Mouse (Mus musculus) stomach, embryonic 14.5 days (tissue): ENCODE data around the gene Slc10a7. TPM values are rescaled to one million over a fixed set of nuclear protein-coding genes. Genes with fewer than 3 reads are reported as not detected.
A peak's percentile ranks its signal among the peaks of the same experiment; 100 is the strongest.

Experiments used
- ATAC-seq: fragments of 200-750 bp; cut with Nextera tagmentation; 2 replicates; pipeline ENCODE4 v1.8.0; 2017; ENCODE audit warnings: low read depth, moderate TSS enrichment; ENCODE audit not compliant: insufficient number of reproducible peaks, insufficient read depth, low FRiP score
- H3K27ac ChIP-seq: fragments of 300-500 bp; sonication (generic); 2 replicates; pipeline ENCODE4 v1.5.1; 2014; ENCODE audit warnings: mild to moderate bottlenecking, low read length, moderate library complexity, mixed read lengths
- H3K27me3 ChIP-seq: fragments of 300-500 bp; sonication (generic); 2 replicates; pipeline ENCODE4 v1.6.1; 2014; ENCODE audit warnings: low read length, control low read depth, mixed read lengths; ENCODE audit not compliant: control insufficient read depth, insufficient read depth
- H3K36me3 ChIP-seq: fragments of 300-500 bp; sonication (generic); 2 replicates; pipeline ENCODE4 v1.6.1; 2014; ENCODE audit warnings: mild to moderate bottlenecking, control low read depth, low read length, moderate library complexity, mixed read lengths; ENCODE audit not compliant: control insufficient read depth, insufficient read depth
- H3K4me1 ChIP-seq: fragments of 300-500 bp; sonication (generic); 2 replicates; pipeline ENCODE4 v1.6.1; 2014; ENCODE audit warnings: low read length, control low read depth, mixed read lengths; ENCODE audit not compliant: control insufficient read depth, insufficient read depth
- H3K4me2 ChIP-seq: fragments of 300-500 bp; sonication (generic); replicated peaks from 2 replicates; pipeline ENCODE4 v1.6.1; 2014; ENCODE audit warnings: low read depth, low read length, control low read depth
- H3K4me3 ChIP-seq: fragments of 300-500 bp; sonication (generic); 2 replicates; pipeline ENCODE4 v1.5.1; 2014; ENCODE audit warnings: low read depth, low read length, control low read depth
- H3K9ac ChIP-seq: fragments of 300-500 bp; sonication (generic); replicated peaks from 2 replicates; pipeline ENCODE4 v1.6.1; 2014; ENCODE audit warnings: low read depth, mild to moderate bottlenecking, control low read depth, low read length, moderate library complexity, mixed read lengths
- H3K9me3 ChIP-seq: fragments of 300-500 bp; sonication (generic); 2 replicates; pipeline ENCODE4 v1.6.1; 2016; ENCODE audit warnings: low read depth, low read length, control low read depth; ENCODE audit not compliant: control insufficient read depth
- WGBS: fragments of 180-500 bp; shearing (Covaris S2); extraction: QIAGEN DNeasy Blood & Tissue Kit; methylation state at CpG from one replicate; pipeline ENCODE4 v1.1.7; 2014; 5-methylcytosine and 5-hydroxymethylcytosine counted together
- polyA plus RNA-seq: library from polyadenylated mRNA; unstranded; fragments of >200 nt; fragmentation: Nextera tagmentation; extraction: Ambion mirVana; gene quantifications from 2 replicates; pipeline ENCODE4 v1.2.1, GENCODE M21; 2014

The Slc10a7 gene
- polyA plus RNA-seq, 1 experiment from 2014 or later: 14.6 TPM

GRCm38 (mm10) chr8:78742453-78742852 is 233.3 kb downstream of the Slc10a7 start:
- no peaks in the 10 kb centered on the region for H3K9me3 ChIP-seq
- peaks cover 16% of the 10 kb centered on the region for H3K4me1 ChIP-seq
- H3K9ac ChIP-seq: no peak overlapping the region
- no peak overlapping the region for H3K4me3 ChIP-seq
- ATAC-seq: peak; percentile 91
- H3K36me3 ChIP-seq: no peaks in the 10 kb centered on the region
- WGBS: 18% methylated on average over 2 of the region's 2 CpGs
- peak overlapping the region; percentile 93 for H3K27ac ChIP-seq
- H3K27me3 ChIP-seq: no peaks in the 10 kb centered on the region
- no peak overlapping the region for H3K4me2 ChIP-seq

- Histone ChIP-seq H3K9ac (no peak overlapping the region), H3K4me2 (no peak overlapping the region), H3K27ac (no peak overlapping the region), H3K27me3 (no peaks in the 10 kb centered on the region), H3K9me3 (no peaks in the 10 kb centered on the region), H3K36me3 (no peaks in the 10 kb centered on the region), H3K4me1 (0 out of 2 replicates have a peak, but pooled peaks cover 3% of the 10 kb centered on the region), H3K4me3 (no peak overlapping the region)
- no peak for ATAC-seq
Observed at GRCm38 (mm10) chr8:78747052-78747451, 237.9 kb downstream of the Slc10a7 start.

- H3K27ac ChIP-seq: no peak overlapping the region
- no peaks in the 10 kb centered on the region for H3K36me3 ChIP-seq
- no peak overlapping the region for H3K4me3 ChIP-seq
- H3K9me3 ChIP-seq: no peaks in the 10 kb centered on the region
- ATAC-seq: no peak
- H3K9ac ChIP-seq: no peak overlapping the region
- H3K27me3 ChIP-seq: no peaks in the 10 kb centered on the region
- H3K4me1 ChIP-seq: no peaks in the 10 kb centered on the region
- no peak overlapping the region for H3K4me2 ChIP-seq
- WGBS: 70% methylated on average over 4 of the region's 4 CpGs
Observed at GRCm38 (mm10) chr8:78748701-78749100, 239.6 kb downstream of the Slc10a7 start.

- no peak overlapping the region for H3K27ac ChIP-seq
- no peak overlapping the region for H3K4me2 ChIP-seq
- no peaks in the 10 kb centered on the region for H3K4me1 ChIP-seq
- no peaks in the 10 kb centered on the region for H3K36me3 ChIP-seq
- H3K9me3 ChIP-seq: no peaks in the 10 kb centered on the region
- WGBS: 76% methylated on average over 8 of the region's 8 CpGs
- H3K9ac ChIP-seq: no peak overlapping the region
- no peak for ATAC-seq
- H3K4me3 ChIP-seq: no peak overlapping the region
- no peaks in the 10 kb centered on the region for H3K27me3 ChIP-seq
Observed at GRCm38 (mm10) chr8:78749861-78750825, 241.0 kb downstream of the Slc10a7 start.

- 87% methylated on average over 6 of the region's 6 CpGs for whole genome bisulfite sequencing
- H3K4me3 ChIP-seq: no peak overlapping the region
Observed at GRCm38 (mm10) chr8:78751151-78751550, 242.0 kb downstream of the Slc10a7 start.

GRCm38 (mm10) chr8:78754986-78755385 is 245.8 kb downstream of the Slc10a7 start:
- 83% methylated on average over 4 of the region's 4 CpGs for WGBS
- ATAC-seq: no peak
- H3K4me3 ChIP-seq: no peak overlapping the region
- no peak overlapping the region for H3K27ac ChIP-seq
- H3K9me3 ChIP-seq: peaks cover 3% of the 10 kb centered on the region; the same call in 1 of the 2 replicates
- no peak overlapping the region for H3K9ac ChIP-seq
- H3K4me1 ChIP-seq: no peaks in the 10 kb centered on the region
- H3K36me3 ChIP-seq: no peaks in the 10 kb centered on the region
- H3K4me2 ChIP-seq: no peak overlapping the region
- H3K27me3 ChIP-seq: no peaks in the 10 kb centered on the region

More at GRCm38 (mm10) chr8:78751151-78751550, 242.0 kb downstream of the Slc10a7 start:
- H3K4me1 ChIP-seq: no peaks in the 10 kb centered on the region
- no peak for ATAC-seq
- no peaks in the 10 kb centered on the region for H3K36me3 ChIP-seq
- H3K9me3 ChIP-seq: peaks cover 2% of the 10 kb centered on the region; the same call in 1 of the 2 replicates
- no peaks in the 10 kb centered on the region for H3K27me3 ChIP-seq
- no peak overlapping the region for H3K9ac ChIP-seq
- H3K4me2 ChIP-seq: no peak overlapping the region
- no peak overlapping the region for H3K27ac ChIP-seq

- no peaks in the 10 kb centered on the region for H3K36me3 ChIP-seq
- no peak overlapping the region for H3K27ac ChIP-seq
- no peak overlapping the region for H3K9ac ChIP-seq
- no peaks in the 10 kb centered on the region for H3K4me1 ChIP-seq
- ATAC-seq: no peak
- H3K4me2 ChIP-seq: no peak overlapping the region
- no peaks in the 10 kb centered on the region for H3K27me3 ChIP-seq
- H3K4me3 ChIP-seq: no peak overlapping the region
- peaks cover 3% of the 10 kb centered on the region; the same call in 1 of the 2 replicates for H3K9me3 ChIP-seq
Observed at GRCm38 (mm10) chr8:78759139-78759538, 250.0 kb downstream of the Slc10a7 start.

- H3K9me3 ChIP-seq: no peaks in the 10 kb centered on the region
- no peak overlapping the region for H3K27ac ChIP-seq
- H3K36me3 ChIP-seq: no peaks in the 10 kb centered on the region
- H3K9ac ChIP-seq: no peak overlapping the region
- ATAC-seq: no peak
- no peak overlapping the region for H3K4me2 ChIP-seq
- no peaks in the 10 kb centered on the region for H3K4me1 ChIP-seq
- no peaks in the 10 kb centered on the region for H3K27me3 ChIP-seq
- no peak overlapping the region for H3K4me3 ChIP-seq
Observed at GRCm38 (mm10) chr8:78764976-78765375, 255.8 kb downstream of the Slc10a7 start.
